Mouse (Mus musculus): ENCODE measurements around the gene Cdh12. TPM values are rescaled to one million over a fixed set of nuclear protein-coding genes. Genes with fewer than 3 reads are reported as not detected.
"Not testable (repeated sequence)": the region's sequence is repeated elsewhere in the genome, so short reads cannot be mapped to it uniquely, and the experiment has no call there.

Gene Cdh12
- under 1 TPM; 0.07 to 0.15 (median 0.09) TPM for total RNA-seq (2022)

DNA sequence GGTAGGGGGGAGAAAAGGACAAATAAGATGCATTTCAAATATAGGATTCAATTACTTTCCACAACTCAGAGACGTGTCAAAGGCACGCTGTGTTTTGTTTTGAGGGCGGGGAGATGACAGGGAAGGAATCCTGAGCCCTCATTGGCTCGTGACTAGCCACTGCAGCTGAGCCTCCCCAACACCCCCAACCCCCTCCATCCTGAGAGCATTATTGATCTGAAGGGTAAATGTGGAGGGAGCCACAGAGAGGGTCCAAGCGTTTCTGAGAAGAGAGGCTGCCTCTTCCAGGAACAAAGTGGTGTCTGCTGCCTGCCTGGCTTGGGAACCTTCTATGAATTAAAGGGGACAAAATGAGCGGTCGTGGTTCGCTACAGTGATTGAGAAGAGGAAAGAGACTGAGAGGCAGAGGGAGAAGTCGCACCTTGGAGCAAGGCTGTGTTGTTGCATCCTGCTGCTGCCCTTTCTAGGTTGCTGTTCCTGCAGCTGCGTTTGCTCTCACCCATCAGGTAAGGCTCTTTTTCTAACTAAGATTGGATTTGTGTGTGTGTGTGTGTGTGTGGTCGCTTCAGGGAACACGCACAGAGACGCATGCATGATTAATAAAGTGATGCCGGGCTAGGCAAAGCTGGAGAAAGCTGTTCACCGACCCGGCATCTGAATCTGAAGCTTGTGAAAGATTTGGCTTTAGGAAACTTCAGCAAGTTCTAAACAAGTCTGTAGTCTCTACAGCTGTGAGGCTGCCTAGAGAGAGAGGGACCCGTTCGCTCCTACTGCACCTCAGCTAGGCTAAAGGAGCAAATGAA is at the start of gene Cdh12:
Cdh12 (plus strand) TSS at position 405 of the 803 bp plus-strand sequence.
- no peak for DNase-seq

DNA sequence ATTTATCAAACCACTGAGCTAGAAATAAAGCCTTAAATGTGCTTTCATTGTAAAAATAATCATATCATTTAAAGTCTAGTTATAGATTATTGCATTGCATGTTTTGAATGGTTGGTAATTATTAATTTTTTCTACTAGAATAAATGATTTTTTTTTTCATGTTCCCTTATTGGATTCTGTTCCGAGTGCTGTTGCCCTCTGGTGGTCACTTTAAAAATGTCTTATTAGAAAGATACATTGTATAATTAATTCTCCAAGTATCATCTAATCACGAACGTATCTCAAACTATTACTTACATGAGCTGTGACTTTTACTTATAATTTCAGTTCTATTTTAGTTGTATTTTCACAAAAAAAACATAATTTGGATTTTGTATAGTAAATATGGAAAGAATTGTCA is 45.5 kb upstream of the Cdh12 start:
- DNase-seq, result no peak

DNA sequence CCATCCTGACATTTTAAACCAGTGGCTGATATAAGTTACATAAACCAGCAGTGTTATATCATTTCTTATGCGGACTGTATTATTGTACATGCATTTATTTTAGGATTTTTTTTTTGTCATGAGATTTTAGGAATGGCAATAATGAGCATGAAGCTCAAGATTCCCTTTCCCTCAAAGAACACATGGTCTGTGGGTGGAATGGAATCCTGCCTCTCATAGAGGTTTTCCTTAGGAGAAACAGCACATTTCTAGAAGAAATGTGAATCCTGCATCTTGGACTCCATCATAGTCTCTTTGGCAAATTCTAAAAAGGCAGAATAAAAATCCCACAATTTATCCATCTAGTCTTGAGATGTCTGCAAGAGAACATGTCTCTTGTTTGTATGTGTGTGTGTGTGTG is 35.7 kb upstream of the Cdh12 start:
- no peak for DNase-seq

DNA sequence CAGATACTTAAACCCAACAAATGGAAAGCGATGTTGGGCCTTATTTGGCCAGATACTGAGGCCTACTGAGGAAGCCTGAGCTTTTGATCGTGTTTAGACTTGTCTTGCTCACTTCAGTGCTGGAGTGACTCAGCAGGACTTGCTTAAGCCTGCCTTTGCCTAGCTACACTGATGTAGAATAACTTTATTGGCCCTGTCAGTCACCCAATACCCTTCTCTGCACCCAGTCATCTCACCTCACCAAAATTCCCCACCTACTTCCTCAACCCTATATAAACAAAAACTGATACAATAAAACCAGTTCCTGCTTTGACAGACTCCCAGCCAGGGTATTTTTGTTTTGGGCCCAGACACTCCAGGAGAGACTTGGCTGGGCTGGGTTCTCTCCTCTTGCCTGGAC is 12.7 kb upstream of the Cdh12 start:
- no peak for DNase-seq

DNA sequence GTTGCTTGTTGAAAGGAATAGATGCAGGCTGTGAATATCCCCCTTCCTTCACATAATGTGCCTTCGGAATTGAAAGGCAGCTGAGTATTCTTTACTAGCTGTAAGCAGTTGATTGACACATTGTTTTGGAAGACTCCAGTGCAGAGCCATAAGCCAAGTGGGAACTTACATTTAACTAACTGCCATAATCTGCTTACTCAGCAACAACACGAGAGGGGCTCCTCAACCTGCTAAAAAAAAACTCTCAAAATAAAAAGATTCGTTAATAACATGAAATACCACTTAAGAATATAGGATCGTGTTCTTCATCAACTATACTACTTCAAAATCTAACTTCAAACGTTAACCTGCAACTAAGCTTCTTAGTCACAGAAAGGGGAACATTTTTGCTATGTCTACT is 1.5 kb downstream of the Cdh12 start:
- DNase-seq, result no peak

DNA sequence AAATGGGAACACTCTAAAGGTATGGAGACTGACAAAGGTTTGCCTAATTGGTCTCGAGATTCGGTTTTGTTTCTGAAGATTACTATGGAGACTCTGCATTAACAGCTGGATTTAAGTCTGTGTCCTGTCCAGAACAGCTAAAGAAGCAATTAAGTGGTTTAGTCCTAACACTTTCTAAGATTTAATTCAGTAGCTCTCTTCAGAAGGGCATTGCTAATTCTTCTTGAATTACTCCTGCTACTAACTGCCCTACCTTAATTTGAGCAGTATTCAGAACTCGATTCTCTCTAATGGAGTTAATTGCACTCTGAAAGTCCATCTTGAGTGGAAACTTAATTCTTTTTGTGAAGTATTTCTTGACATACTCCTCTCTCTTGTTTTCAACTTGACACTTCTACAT is 9.4 kb downstream of the Cdh12 start:
- no peak for DNase-seq

DNA sequence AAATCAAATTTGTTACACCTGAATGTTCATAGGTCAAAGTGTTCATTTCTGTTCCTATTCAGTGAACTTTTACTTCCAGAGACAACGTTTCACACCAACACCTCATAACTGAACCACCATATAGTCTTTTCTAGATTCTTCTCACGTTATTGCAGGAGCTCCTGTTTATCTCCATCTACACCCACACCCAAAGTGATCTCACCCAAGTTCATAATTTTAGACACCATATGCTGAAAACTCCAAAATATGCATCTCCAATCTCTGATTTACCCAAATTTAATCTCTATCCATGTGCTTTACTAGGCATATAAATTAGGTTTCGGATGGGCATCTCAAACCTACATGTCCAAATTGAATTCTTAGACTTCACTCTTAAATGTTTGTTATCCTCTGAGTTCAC is 13.4 kb downstream of the Cdh12 start:
- no peak for DNase-seq

DNA sequence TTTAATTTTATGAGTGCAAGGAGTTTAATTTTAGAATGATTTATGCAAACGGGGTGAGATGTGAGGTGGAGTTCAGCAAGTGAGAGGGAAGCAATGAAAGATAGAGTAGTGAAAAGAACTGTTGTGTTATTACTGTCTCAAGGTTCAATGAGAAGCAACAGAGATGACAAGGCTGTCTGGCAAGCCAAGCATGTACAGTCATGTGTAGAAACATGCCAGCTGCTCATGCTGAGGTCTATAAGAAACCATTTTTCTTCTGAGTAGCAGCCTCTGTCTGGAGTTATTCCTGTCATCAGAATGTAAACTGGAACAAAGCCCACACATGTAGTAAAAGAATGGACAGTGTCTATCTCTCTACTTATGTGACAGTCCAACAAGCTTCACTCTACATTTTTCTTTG is 14.5 kb downstream of the Cdh12 start:
- no peak for DNase-seq

DNA sequence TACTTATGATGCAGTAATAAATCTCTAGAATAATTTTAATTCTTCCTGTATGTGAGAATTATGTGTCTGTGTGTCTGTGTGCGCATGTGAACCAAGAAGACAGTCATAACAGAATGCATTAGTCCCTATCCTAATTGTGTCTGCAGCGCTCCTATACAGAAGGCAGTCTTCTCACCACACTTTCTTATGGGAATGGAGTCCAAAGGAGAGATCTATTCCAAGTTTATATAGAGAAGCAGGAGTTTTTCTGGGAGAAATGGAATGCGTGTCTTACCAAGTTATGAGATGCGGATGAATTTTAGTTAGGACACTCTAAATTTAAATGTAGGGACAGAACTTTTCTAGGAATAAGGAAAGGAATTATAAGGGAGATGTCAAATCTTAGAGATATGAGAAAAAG is 101.9 kb downstream of the Cdh12 start:
- DNase-seq, result no peak

DNA sequence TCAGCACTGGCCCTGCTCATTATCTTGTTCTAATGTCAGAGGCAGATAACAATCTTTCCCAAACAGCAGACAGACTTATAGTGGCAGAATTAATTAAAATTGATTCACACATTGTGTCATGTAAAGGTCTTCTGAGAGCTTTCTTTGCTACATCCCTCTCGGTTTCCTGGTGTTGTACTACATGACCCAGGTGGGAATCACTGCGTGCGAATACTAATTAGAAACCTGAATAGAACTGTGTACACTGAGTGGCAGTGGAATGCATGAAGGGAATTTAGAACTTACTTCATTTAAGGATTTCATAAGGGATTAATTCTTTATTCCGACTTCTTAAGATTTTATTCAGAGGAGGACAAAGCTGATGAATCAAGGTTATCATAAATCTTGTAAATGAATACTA is 121.9 kb downstream of the Cdh12 start:
- DNase-seq, result no peak

DNA sequence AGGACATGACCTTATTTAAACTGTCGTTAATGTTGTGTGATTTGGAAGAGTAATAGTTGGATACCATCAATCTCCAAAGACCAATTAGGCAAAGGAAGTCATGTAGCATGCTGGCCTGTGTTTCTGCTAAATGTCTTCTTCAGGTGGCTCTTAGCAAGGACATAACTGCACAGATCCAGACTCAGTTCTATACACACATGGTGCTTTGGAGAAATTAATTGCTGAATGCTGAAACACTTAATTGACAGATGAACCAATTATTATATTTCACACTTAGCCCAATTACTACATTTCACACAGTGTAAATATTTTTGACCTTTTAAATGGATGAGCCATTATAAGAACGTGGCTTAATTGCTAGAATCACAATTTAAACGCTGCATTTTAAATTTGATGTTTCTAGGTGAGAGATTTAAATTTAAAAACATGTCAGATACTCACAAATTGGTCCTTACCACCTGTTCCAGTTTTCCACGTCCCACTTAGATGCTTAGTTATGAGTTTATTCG is 133.6 kb downstream of the Cdh12 start:
- DNase-seq, result no peak

DNA sequence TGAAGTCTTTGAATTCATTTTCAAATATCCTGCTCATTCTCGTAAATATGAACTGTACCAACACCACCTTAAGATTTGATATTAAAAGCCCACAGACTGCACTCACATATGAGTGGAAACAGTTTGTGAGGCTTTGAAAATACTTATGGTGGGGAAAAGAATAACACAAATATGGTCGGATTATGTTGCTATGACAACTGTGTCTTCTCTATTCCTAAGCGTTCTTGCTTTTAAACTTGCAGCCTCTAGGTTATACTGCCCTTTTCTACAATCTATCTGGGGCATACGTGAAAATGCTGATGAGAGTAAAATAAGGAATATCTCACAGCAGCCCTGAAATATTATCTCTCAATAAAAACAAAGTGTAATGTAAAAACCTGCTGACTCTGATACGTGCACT is 142.5 kb downstream of the Cdh12 start:
- DNase-seq, result no peak

DNA sequence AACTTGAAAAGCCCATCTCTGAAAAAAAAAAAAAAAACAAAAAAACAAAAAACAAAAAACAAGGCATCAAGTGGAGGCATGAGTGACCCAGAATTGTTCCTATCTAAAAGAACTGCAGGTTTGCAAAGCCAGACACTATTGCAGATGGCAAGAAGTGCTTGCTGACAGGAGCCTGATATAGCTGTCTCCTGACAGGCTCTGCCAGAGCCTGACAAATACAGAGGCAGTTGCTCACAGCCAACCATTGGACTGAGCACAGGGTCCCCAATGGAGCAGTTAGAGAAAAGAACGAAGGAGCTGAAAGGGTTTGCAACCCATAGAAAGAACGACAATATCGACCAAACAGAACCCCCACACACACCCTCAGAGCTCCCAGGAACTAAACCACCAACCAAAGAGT is 156.7 kb downstream of the Cdh12 start:
- not testable (repeated sequence) for DNase-seq

DNA sequence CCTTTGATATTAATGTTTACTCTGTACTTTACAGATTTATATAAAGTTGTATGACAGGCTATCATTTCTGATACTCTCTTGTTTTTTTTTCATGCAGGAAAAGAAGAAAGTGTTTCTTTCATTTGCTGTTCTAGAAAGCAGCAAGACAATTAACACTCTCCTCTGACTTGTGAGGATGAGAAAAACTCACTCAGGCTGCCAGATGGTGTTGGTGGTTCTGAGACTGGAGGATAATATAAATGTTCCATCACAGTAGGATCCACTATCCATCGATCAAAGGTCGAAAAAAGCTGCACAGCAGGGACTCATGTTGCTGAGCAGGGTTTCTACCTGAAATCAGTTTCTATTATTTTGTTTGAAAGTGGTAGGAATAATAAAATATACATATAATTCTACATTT is 185.5 kb downstream of the Cdh12 start:
- DNase-seq, result no peak

DNA sequence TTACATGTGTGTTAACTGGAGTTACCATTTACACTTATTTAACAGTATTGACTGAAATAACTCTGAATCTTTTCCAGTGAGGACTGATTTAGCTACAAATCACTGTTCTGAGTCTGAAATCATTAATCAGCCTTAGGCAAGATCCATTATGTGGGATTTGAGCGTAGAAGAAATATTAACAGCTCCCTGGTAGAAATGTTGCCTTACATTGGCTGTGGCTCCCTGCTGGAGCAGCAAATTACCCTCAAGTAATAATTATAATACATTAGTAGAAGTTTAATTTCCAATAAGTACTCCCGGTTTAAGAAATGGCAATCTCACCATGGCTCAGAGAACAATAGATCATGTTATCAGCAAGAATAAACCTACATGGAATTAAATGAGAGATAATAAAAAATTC is 190.1 kb downstream of the Cdh12 start:
- no peak for DNase-seq

DNA sequence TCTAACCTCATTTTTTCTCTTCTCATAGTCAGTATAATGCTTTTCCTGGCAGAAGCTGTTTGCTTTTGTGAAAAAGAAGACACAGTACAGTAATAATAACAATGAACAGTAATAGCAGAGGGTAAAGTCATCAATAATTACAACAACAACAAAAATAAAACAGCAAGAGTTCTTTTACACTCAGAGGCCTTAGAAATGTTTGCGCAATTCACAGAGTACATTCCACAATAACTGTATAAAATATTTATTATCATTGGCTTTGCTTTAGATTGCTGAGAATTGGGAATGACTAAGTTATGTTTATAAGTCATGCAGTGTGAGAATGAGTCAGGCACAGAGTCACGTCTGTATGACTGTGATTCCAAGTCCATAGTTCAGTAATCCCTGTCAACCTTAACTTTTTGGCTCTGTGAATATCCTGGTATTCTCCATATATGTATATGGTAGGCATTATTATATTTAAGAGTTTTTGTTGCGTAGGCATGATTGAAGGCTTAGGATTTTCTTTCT is 193.9 kb downstream of the Cdh12 start:
- no peak for DNase-seq

DNA sequence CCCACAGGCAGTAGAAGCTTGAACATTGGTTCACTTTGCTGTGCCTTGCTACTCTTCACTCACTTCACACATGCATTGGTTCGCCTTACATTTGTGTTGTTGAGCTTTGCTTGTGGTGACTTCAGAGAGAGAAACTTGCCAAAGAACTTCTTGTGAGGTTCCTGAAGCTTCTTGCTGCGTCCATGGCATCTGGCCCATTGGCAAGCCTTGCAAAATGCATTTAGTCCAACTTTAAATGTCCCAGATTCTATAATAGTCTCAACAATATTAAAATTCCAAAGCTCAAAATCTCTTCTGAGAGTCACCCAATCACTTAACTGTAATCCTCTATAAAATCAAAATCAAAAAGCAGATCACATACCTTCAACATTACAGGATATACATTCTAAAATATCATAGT is 211.2 kb downstream of the Cdh12 start:
- DNase-seq, result no peak

DNA sequence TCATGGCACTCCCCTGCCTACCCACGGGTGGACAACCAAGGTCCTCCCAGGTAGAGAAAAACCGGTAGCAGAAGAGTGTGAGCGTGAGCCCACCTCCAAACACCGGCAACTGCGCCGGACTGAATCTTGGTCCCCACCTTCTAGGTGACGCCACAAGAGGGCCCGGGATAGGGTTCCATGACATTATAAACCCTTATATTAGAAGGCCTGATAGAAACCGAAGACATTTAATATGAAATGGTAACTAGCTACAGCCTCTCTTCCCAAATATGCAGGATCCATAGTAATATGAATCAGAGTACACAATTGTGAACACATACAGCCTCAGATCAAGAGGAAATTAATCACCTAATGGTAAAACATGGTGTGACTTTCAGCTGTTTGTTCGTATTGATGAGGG is 217.6 kb downstream of the Cdh12 start, which contains the start of gene Acot10:
Acot10 (minus strand) TSS at position 101 of the 400 bp plus-strand sequence.
- DNase-seq, result no peak

DNA sequence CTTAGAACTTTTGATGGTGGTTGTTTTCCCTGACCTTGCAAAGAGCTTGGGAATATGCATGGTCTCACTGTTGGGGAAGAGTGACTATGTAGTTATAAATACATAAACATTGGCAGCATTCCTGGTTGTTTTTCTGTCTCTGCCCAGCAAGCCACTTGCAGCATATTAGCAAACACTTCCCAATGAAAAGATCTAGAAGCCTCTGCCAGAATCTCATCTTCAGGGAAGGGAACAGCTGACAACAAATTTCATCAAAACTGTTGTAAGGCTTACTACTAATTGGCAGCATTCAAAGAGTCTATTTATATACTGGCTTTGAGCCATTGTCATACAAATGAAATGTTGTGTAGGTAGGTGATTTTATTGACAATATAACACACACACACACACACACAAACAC is 218.3 kb downstream of the Cdh12 start:
- DNase-seq, result no peak

DNA sequence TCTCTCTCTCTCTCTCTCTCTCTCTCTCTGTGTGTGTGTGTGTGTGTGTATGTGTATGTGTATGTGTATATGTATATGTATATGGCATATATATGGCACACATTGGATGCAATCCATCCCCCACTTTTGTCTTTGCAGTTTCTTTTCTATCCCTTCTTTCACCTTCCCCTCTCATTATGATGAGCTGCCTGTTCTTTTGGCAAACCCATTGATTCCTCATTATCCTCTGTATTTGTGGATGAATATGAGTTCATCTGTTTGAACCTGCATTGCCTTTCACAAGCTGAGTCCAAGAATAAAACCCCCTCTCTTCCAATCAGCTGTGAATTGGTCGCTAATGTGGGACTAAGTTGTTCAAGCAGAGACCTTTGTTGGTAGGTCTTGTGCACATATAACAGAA is 218.9 kb downstream of the Cdh12 start:
- no peak for DNase-seq

DNA sequence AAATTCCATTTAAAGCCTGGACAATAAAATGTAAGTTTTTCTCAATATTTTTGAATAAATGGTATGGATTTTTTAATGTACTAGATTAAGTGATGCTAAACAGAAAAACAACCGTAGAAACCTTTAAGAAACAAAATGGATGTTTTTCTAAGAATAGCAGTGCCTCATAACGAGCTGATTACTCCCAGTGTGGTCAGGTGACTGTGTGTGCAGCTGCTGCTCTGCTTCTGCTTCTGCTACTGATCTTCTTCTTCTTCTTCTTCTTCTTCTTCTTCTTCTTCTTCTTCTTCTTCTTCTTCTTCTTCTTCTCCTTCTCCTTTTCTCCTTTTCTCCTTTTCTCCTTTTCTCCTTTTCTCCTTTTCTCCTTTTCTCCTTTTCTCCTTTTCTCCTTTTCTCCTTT is 220.4 kb downstream of the Cdh12 start:
- DNase-seq, result not testable (repeated sequence)

DNA sequence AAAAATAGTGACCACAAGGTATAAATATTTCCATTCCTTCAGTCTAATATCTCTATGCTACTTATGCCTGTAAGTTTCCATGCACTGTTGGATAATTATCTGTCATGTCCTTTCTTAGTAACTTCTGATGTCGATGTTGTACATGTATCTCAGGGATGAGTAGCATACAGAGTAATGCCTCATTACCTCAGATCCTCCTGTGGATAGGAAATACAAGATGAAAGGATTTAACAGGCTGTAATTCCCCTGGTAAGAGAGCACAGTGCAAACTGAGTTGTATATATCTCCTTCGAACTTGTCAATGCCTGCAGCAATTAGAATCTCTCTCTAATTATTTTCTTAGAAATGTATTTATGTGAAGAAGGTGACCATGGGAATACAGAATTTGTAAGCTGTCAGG is 233.7 kb downstream of the Cdh12 start:
- DNase-seq, result no peak

DNA sequence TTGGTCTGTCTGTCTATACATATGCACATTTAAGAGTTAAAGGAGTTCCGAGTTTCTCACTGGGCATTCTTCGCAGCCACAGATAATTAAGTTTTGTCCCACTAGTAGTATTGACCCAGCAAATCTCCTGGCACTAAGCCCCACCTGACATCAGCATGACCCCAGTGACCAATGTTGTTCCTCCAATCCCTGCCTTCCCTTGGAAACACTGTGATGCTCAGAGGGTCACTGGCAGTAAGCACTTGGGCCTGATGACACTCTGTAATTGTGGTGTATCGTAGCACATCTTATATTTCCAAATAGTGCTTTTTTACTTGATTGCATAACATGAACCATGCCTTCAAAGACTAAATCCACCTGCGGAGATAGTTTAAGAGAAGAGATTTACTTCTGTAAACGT is 235.1 kb downstream of the Cdh12 start:
- DNase-seq, result no peak

DNA sequence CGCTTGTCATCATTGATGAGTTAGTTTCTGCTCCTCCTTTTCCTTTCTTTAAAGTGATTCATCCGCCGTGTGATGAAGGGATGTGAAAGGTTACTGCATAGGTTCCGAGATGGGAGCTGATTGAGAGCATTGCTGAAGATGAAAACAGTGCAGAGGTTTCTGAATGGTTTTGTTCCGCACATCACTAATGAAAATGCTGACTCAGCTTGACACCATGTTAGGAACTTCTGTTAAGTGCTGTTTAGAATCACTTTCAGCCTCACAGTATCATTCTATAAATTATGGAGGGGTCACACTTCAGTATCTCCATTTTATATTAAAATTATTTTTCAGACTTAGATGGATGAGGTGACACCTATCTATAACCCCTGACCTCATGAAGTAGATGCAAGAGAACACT is 247.2 kb downstream of the Cdh12 start:
- DNase-seq, result no peak

Data from adrenal gland, adult 8-10 months (tissue).